Mouse (Mus musculus) neural tube, embryonic 11.5 days (tissue): Measurements from ENCODE around the gene Gapvd1. TPM values are rescaled to one million over a fixed set of nuclear protein-coding genes. Genes with fewer than 3 reads are reported as not detected.

Source experiments
- polyA plus RNA-seq: library from polyadenylated mRNA; unstranded; fragments of >200 nt; fragmentation: Nextera tagmentation; extraction: Ambion mirVana; gene quantifications from 2 replicates; pipeline ENCODE4 v1.2.1, GENCODE M21; 2014

The Gapvd1 gene
- polyA plus RNA-seq, 1 experiment from 2014 or later: 125 TPM

Other genes starting within 250 kb of the Gapvd1 start
- 895 and 931 TPM in 2 replicates for gene Hspa5, start 16.7 kb upstream of the Gapvd1 start, polyA plus RNA-seq
- gene Rabepk, start 44.7 kb upstream of the Gapvd1 start, polyA plus RNA-seq: 27.6 and 34.2 TPM in 2 replicates
- gene Fbxw2, start 71.1 kb upstream of the Gapvd1 start, polyA plus RNA-seq: 64.8 and 67.5 TPM in 2 replicates
- not detected in 2 replicates for gene Gm34653, start 77.8 kb upstream of the Gapvd1 start, polyA plus RNA-seq
- gene Cutal, start 119.2 kb upstream of the Gapvd1 start, polyA plus RNA-seq: not detected in 2 replicates
- gene Psmd5, start 119.7 kb upstream of the Gapvd1 start, polyA plus RNA-seq: 130 and 133 TPM in 2 replicates
- gene Phf19, start 158.8 kb upstream of the Gapvd1 start, polyA plus RNA-seq: 1.9 and 2.1 TPM in 2 replicates
- gene Traf1, start 206.5 kb upstream of the Gapvd1 start, polyA plus RNA-seq: 0.23 TPM in 1 of 2 replicates, not detected in the other